In the genomic region with DNA sequence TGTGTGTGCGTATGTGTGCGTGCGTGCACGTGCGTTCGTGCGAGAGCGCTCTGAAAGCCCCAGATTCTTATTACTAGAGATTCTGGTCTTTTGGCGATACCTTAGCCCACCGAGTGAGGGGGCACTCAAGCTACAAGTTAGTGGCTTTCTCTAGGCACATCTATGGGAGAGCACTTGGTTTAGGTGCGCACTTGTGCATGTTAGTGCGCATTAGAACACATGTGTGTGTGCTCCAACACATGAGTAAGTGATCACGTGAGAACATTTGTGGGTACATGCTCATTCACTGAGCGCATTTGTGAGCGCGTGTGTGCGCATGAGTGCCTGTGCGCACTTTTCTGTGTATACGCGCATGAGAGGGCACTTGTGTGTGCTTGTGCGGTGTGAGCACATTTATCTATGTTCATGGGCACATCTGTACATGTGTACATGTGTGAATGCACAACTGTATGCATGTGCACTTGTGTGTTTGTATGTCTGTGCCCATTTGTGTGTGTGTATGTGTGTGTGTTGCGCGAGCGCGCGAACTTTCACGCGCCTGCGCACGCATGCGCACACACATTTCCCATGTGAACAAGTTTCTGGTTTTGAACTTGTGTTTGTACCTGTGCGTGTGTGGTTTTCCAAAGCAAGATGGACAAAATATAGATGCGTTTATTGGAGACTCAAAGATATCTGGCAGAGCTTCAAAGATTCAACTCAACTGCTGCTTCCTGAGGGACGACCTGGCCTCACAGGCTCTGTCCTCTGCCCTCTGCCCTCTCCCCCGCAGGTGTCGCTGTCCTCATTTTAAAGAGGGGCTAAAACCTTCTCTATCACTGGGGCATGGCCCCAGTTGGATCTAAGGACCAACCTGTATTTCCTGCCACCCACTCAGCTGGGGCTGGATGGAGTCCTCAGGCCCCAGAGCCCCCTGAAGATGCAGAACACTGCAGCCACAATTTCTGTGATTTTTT, we compare ENCODE assay signal across 8 mouse cellular contexts. TPM values are rescaled to one million over a fixed set of nuclear protein-coding genes. Genes with fewer than 3 reads are reported as not detected.
DNase-seq lines count a peak whose midpoint lies in the region; ATAC-seq lines count a peak whose summit lies in the region.

No protein-coding gene starts in this region.

- intact Hi-C loops in heart, postnatal 10 days (cut with DNase I): loop anchor here (10.0 kb wide), 1 partner anchor 455 kb away; no protein-coding TSS in a partner anchor

- H3K9me3 ChIP-seq in heart, embryonic 13.5 days: peaks cover 3% of the 10 kb centered on the region; the same call in 1 of the 2 replicates
- no peaks in the 10 kb centered on the region; the same call in 1 of the 2 replicates for H3K9me3 ChIP-seq in forebrain, embryonic 13.5 days (replicated peaks)
- H3K9me3 ChIP-seq in liver, embryonic 15.5 days (replicated peaks): no peaks in the 10 kb centered on the region

- H3K4me1 ChIP-seq in heart, embryonic 13.5 days: peaks cover 43% of the 10 kb centered on the region
- no peaks in the 10 kb centered on the region for H3K4me1 ChIP-seq in forebrain, embryonic 13.5 days
- peaks cover 59% of the 10 kb centered on the region for H3K4me1 ChIP-seq in liver, embryonic 15.5 days (replicated peaks)

- H3K4me3 ChIP-seq in heart, embryonic 13.5 days: peak overlapping the region; percentile 32
- peak overlapping the region; percentile 23 for H3K4me3 ChIP-seq in forebrain, embryonic 13.5 days
- peak overlapping the region; percentile 33 for H3K4me3 ChIP-seq in liver, embryonic 15.5 days (replicated peaks)

- H3K36me3 ChIP-seq in heart, embryonic 13.5 days: no peaks in the 10 kb centered on the region
- H3K36me3 ChIP-seq in forebrain, embryonic 13.5 days (ENCODE audit: poor library complexity, severe bottlenecking): no peaks in the 10 kb centered on the region
- H3K36me3 ChIP-seq in liver, embryonic 15.5 days (replicated peaks): no peaks in the 10 kb centered on the region

- H3K4me2 ChIP-seq in heart, embryonic 13.5 days: peak overlapping the region; percentile 63
- peak overlapping the region; percentile 50 for H3K4me2 ChIP-seq in forebrain, embryonic 13.5 days
- peak overlapping the region; percentile 75 for H3K4me2 ChIP-seq in liver, embryonic 15.5 days

- H3K27ac ChIP-seq in heart, embryonic 13.5 days (replicated peaks): no peak overlapping the region
- no peak overlapping the region for H3K27ac ChIP-seq in forebrain, embryonic 13.5 days
- H3K27ac ChIP-seq in liver, embryonic 15.5 days (replicated peaks): peak overlapping the region; percentile 100

- H3K27me3 ChIP-seq in heart, embryonic 13.5 days (replicated peaks): peaks cover 72% of the 10 kb centered on the region
- 0 out of 2 replicates have a peak, but pooled peaks cover 10% of the 10 kb centered on the region for H3K27me3 ChIP-seq in forebrain, embryonic 13.5 days
- peaks cover 10% of the 10 kb centered on the region; the same call in 1 of the 2 replicates for H3K27me3 ChIP-seq in liver, embryonic 15.5 days

- WGBS in heart, embryonic 13.5 days: 53% methylated on average over 36 of the region's 36 CpGs
- WGBS in forebrain, embryonic 13.5 days: 46% methylated on average over 36 of the region's 36 CpGs
- 58% methylated on average over 36 of the region's 36 CpGs for WGBS in liver, embryonic 15.5 days (ENCODE audit: insufficient replicate concordance)

- H3K9ac ChIP-seq in heart, embryonic 13.5 days: 0 out of 2 replicates have a peak overlapping the region, but pooled peaks have one; percentile 24
- no peak overlapping the region for H3K9ac ChIP-seq in forebrain, embryonic 13.5 days
- peak overlapping the region; percentile 47; the same call in 1 of the 2 replicates for H3K9ac ChIP-seq in liver, embryonic 15.5 days

- DNase-seq in heart, postnatal 10 days: no peak
- peak; percentile 69 for DNase-seq in ES-CJ7 (ENCODE audit: low read depth, low spot score)
- no peak for DNase-seq in cerebellum, adult 9-10 months
- no peak for DNase-seq in spleen, postnatal 10 days (ENCODE audit: low spot score in 2 of 2)
- DNase-seq in kidney, adult 8-10 months: no peak

- no peak for ATAC-seq in heart, embryonic 13.5 days (ENCODE audit: extremely low read depth, insufficient number of reproducible peaks, low FRiP score, low TSS enrichment)
- ATAC-seq in forebrain, embryonic 13.5 days: peak; percentile 45; the same call in 1 of the 2 replicates
- no peak for ATAC-seq in liver, embryonic 15.5 days (ENCODE audit: insufficient read depth)

RNA-seq across cellular contexts. Expression of gene Ano1, which starts 38.1 kb away (rescaled TPM):
- 8.3 and 8.4 TPM in 2 replicates for polyA plus RNA-seq in heart, embryonic 13.5 days (2015; fragmentation: Nextera tagmentation; extraction: Ambion mirVana)
- 10 to 100 TPM; 18.9 to 24.6 TPM for total RNA-seq in heart, postnatal 10 days (2021)
- 12.3 and 14.3 TPM in 2 replicates for polyA plus RNA-seq in forebrain, embryonic 13.5 days (2015; fragmentation: Nextera tagmentation; extraction: Ambion mirVana)
- polyA plus RNA-seq in liver, embryonic 15.5 days (2015; fragmentation: Nextera tagmentation; extraction: Ambion mirVana): 1.4 and 1.5 TPM in 2 replicates

RNA-seq across cellular contexts. Expression of gene Fgf3, which starts 48.0 kb away (rescaled TPM):
- polyA plus RNA-seq in heart, embryonic 13.5 days (2015; fragmentation: Nextera tagmentation; extraction: Ambion mirVana): 0.18 and 0.20 TPM in 2 replicates
- total RNA-seq in heart, postnatal 10 days (2021): not detected
- 2.0 and 2.3 TPM in 2 replicates for polyA plus RNA-seq in forebrain, embryonic 13.5 days (2015; fragmentation: Nextera tagmentation; extraction: Ambion mirVana)
- polyA plus RNA-seq in liver, embryonic 15.5 days (2015; fragmentation: Nextera tagmentation; extraction: Ambion mirVana): 0.06 TPM in 1 of 2 replicates, not detected in the other

RNA-seq across cellular contexts. Expression of gene Fgf4, which starts 57.3 kb away (rescaled TPM):
- 0.08 TPM in 1 of 2 replicates, not detected in the other for polyA plus RNA-seq in heart, embryonic 13.5 days (2015; fragmentation: Nextera tagmentation; extraction: Ambion mirVana)
- total RNA-seq in heart, postnatal 10 days (2021): not detected
- polyA plus RNA-seq in forebrain, embryonic 13.5 days (2015; fragmentation: Nextera tagmentation; extraction: Ambion mirVana): not detected in 2 replicates
- not detected in 2 replicates for polyA plus RNA-seq in liver, embryonic 15.5 days (2015; fragmentation: Nextera tagmentation; extraction: Ambion mirVana)
